Mouse (Mus musculus) heart, embryonic 15.5 days (tissue): ENCODE results near the gene Rbm20. TPM values are rescaled to one million over a fixed set of nuclear protein-coding genes. Genes with fewer than 3 reads are reported as not detected.

ENCODE experiments used
- ATAC-seq: fragments of 200-750 bp; cut with Nextera tagmentation; replicated peaks from 2 replicates; pipeline ENCODE4 v1.8.0; 2017; ENCODE audit warnings: low read depth, moderate TSS enrichment; ENCODE audit not compliant: insufficient number of reproducible peaks, insufficient read depth, low FRiP score
- H3K27ac ChIP-seq: fragments of 300-500 bp; sonication (generic); 2 replicates; pipeline ENCODE4 v1.5.1; 2015; ENCODE audit warnings: mild to moderate bottlenecking, inconsistent platforms
- H3K27me3 ChIP-seq: fragments of 300-500 bp; sonication (generic); 2 replicates; pipeline ENCODE4 v1.6.1; 2015; ENCODE audit warnings: inconsistent platforms
- H3K36me3 ChIP-seq: fragments of 300-500 bp; sonication (generic); 2 replicates; pipeline ENCODE4 v1.6.1; 2015; ENCODE audit warnings: mild to moderate bottlenecking, inconsistent platforms
- H3K4me1 ChIP-seq: fragments of 300-500 bp; sonication (generic); replicated peaks from 2 replicates; pipeline ENCODE4 v1.6.1; 2015; ENCODE audit warnings: inconsistent platforms
- H3K4me2 ChIP-seq: fragments of 300-500 bp; sonication (generic); 2 replicates; pipeline ENCODE4 v1.6.1; 2015; ENCODE audit warnings: inconsistent platforms, mild to moderate bottlenecking, moderate library complexity
- H3K4me3 ChIP-seq: fragments of 300-500 bp; sonication (generic); 2 replicates; pipeline ENCODE4 v1.5.1; 2015; ENCODE audit warnings: mild to moderate bottlenecking, inconsistent platforms
- H3K9ac ChIP-seq: fragments of 300-500 bp; sonication (generic); 2 replicates; pipeline ENCODE4 v1.6.1; 2015; ENCODE audit warnings: mild to moderate bottlenecking, inconsistent platforms
- H3K9me3 ChIP-seq: fragments of 300-500 bp; sonication (generic); replicated peaks from 2 replicates; pipeline ENCODE4 v1.6.1; 2016; ENCODE audit warnings: inconsistent platforms
- WGBS: fragments of 180-500 bp; shearing (Covaris S2); methylation state at CpG from one replicate; pipeline ENCODE4 v1.1.7; 2015; ENCODE audit warnings: mixed read lengths; 5-methylcytosine and 5-hydroxymethylcytosine counted together
- polyA plus RNA-seq: library from polyadenylated mRNA; unstranded; fragments of >200 nt; fragmentation: Nextera tagmentation; extraction: Ambion mirVana; gene quantifications from 2 replicates; pipeline ENCODE4 v1.2.1, GENCODE M21; 2015

The Rbm20 gene
- polyA plus RNA-seq, 1 experiment from 2014 or later: 44.4 TPM

DNA sequence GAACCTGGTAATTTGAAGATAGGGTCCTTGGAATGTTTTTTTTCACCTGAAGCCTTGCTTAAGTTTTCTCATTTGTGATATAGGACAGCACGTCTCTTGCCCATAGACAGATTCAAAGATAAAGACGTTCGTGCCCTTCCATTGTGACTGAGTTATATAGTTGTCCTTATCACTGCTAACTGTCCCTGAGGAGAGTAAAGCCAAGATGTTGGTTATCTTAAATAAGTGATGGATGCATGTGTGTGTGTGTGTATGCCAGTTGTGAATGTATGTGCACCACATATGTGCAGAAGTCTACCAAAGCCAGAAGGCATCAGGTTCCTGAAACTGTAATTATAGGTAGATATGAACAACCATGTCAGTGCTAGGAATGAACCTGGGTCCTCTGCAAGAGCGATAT is 102.7 kb downstream of the Rbm20 start:
- Histone ChIP-seq H3K4me3 (no peak overlapping the region), H3K4me1 (peaks cover 32% of the 10 kb centered on the region), H3K4me2 (no peak overlapping the region), H3K36me3 (no peaks in the 10 kb centered on the region), H3K27ac (0 out of 2 replicates have a peak overlapping the region, but pooled peaks have one; percentile 4), H3K27me3 (no peaks in the 10 kb centered on the region), H3K9me3 (no peaks in the 10 kb centered on the region), H3K9ac (no peak overlapping the region)
- 70% methylated on average over 4 of the region's 4 CpGs for WGBS
- ATAC-seq: no peak

- ATAC-seq: no peak
- Histone ChIP-seq H3K4me2 (no peak overlapping the region), H3K27me3 (no peaks in the 10 kb centered on the region), H3K4me3 (no peak overlapping the region), H3K36me3 (no peaks in the 10 kb centered on the region), H3K27ac (no peak overlapping the region; the same call in 1 of the 2 replicates), H3K4me1 (peaks cover 44% of the 10 kb centered on the region), H3K9ac (no peak overlapping the region), H3K9me3 (no peaks in the 10 kb centered on the region)
- 65% methylated on average over 9 of the region's 9 CpGs for WGBS
Observed at GRCm38 (mm10) chr19:53780752-53781602, 103.9 kb downstream of the Rbm20 start.

GRCm38 (mm10) chr19:53781826-53782225 is 104.7 kb downstream of the Rbm20 start:
- Histone ChIP-seq H3K36me3 (no peaks in the 10 kb centered on the region), H3K4me2 (no peak overlapping the region), H3K4me1 (peaks cover 52% of the 10 kb centered on the region), H3K27ac (no peak overlapping the region), H3K27me3 (no peaks in the 10 kb centered on the region), H3K9ac (no peak overlapping the region), H3K9me3 (no peaks in the 10 kb centered on the region), H3K4me3 (no peak overlapping the region)
- WGBS: 79% methylated on average over 7 of the region's 7 CpGs
- ATAC-seq: no peak

DNA sequence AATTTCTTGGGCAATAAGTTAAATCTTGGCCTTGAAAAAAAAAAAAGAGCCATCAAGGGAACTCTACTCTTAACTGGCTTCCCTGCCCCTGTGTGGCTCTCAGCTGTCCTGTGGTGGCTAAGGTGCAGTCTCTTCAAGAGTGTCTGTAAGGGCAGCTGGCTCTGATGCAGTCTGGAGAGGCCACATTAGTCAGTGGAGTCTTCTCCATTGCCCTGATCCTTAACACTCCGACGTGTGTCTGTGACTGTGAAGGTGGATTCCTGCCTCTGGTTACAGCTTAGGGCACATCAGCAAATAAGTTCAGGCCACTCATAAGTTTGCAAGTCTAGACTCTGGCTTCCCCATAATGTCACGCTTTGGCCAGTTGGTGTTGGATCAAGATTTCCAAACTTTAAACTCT is 108.2 kb downstream of the Rbm20 start:
- Histone ChIP-seq H3K9me3 (no peaks in the 10 kb centered on the region), H3K4me2 (no peak overlapping the region), H3K4me3 (no peak overlapping the region), H3K9ac (no peak overlapping the region), H3K27me3 (no peaks in the 10 kb centered on the region), H3K27ac (peak overlapping the region; percentile 59; the same call in 1 of the 2 replicates), H3K4me1 (peaks cover 67% of the 10 kb centered on the region), H3K36me3 (no peaks in the 10 kb centered on the region)
- 83% methylated on average over 3 of the region's 3 CpGs for WGBS
- ATAC-seq: no peak

DNA sequence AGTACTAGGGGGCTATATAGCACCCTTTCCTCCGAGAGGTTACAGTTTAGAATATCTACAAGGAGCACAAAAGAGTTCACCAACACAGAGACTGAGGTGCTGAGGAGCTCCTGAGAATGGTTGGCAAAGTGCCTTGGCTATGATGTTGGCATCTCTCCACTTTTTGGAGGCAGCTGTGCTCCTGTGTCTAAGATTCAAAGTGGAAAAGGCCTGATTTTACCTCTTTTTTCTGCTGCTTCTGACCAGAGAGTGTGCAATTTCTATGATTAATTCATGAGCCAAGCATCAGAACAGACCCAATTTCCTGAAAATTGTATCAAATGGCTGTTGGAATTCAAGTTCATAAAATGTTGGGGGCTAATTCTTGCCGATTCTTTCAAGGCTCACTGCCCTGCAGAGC is 109.1 kb downstream of the Rbm20 start:
- ATAC-seq: no peak
- peak overlapping the region; percentile 59 for H3K27ac ChIP-seq

DNA sequence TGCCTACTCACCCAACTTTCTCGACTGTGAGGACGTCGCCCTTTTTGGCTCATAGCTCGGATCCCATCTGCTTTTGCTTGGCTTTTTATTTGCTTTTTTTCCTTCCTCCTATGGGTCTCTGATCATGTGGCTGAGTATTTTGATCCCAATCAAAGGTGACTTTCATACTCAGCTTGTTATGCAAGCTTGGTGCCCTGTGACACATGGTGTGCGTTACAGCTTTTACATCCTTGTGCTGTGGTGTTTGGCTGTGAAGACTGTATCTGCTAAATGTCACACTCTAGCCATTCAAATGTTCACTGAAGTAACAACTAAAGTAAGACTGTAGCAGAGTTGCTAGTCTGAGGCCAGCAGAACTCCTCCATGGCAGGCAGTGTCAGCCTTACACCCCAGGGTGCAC is 109.7 kb downstream of the Rbm20 start:
- Histone ChIP-seq H3K9ac (no peak overlapping the region), H3K4me1 (peaks cover 67% of the 10 kb centered on the region), H3K36me3 (no peaks in the 10 kb centered on the region), H3K27me3 (no peaks in the 10 kb centered on the region), H3K4me2 (no peak overlapping the region), H3K4me3 (no peak overlapping the region), H3K27ac (peak overlapping the region; percentile 59), H3K9me3 (no peaks in the 10 kb centered on the region)
- WGBS: 71% methylated on average over 5 of the region's 5 CpGs
- no peak for ATAC-seq

More for the DNA sequence above, 109.1 kb downstream of the Rbm20 start:
- no peaks in the 10 kb centered on the region for H3K27me3 ChIP-seq
- no peak overlapping the region for H3K4me3 ChIP-seq
- no peaks in the 10 kb centered on the region for H3K36me3 ChIP-seq
- H3K9me3 ChIP-seq: no peaks in the 10 kb centered on the region
- H3K4me1 ChIP-seq: peaks cover 65% of the 10 kb centered on the region
- H3K9ac ChIP-seq: no peak overlapping the region
- no peak overlapping the region for H3K4me2 ChIP-seq
- WGBS: 51% methylated on average over 2 of the region's 2 CpGs

DNA sequence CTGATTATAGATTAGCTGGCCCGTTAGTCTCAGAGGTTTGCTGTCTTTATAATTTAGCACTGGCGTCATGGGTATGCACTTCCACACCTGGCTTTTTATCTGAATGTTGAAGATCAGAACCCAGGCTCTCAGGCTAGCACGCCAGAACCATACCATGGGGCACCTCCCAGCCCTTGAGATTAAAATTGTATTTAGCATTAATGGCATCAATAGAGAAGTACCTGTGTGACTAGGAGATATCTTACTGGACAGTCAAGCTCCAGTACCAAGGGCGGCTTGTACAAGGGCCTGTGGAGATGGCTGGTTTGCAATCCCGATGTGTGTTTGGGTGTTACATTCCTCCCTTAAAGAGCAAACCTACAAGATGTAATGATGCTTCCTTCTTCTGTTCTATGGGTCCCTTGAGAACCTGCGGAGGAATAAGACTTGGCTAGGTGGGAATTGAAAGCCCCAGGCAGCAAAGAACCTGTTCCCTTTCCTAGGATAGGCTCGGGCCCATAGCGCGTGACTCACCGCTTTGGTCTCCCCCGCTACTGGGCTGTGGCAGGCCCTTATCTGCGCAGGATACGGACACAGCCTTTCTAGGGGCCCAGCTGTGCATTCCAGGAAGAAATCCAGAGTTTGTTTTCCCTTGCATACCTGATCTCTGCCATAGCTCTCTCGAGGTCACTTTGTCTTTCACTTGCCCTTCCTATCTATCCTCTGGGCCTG is 111.7 kb downstream of the Rbm20 start:
- Histone ChIP-seq H3K9ac (peak overlapping the region; percentile 0; the same call in 1 of the 2 replicates), H3K27ac (peak overlapping the region; percentile 70)

DNA sequence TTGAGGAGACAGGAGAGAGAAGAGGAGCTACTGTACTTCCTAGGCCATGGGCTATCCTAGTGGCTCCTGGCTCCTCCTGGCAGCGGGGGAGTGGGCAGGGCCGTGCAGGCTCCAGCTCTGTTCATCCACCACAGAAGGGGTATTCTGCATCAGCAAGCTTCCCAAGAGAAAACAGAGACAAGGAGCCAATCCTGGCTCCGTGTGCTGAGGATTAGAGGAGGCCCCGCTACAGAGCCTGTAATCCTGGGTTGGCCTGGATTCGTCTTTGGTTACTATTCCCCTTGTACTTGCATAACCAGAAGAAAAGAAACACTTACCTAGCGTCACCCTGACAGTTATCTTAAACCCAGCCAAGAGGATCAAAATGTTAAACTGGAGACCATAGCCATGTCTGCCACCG is 112.5 kb downstream of the Rbm20 start:
- no peaks in the 10 kb centered on the region for H3K9me3 ChIP-seq
- peaks cover 73% of the 10 kb centered on the region for H3K4me1 ChIP-seq
- H3K36me3 ChIP-seq: no peaks in the 10 kb centered on the region
- no peak for ATAC-seq
- no peak overlapping the region for H3K4me3 ChIP-seq
- 50% methylated on average over 7 of the region's 7 CpGs for WGBS
- H3K27ac ChIP-seq: peak overlapping the region; percentile 70
- 0 out of 2 replicates have a peak overlapping the region, but pooled peaks have one; percentile 41 for H3K4me2 ChIP-seq
- no peaks in the 10 kb centered on the region for H3K27me3 ChIP-seq
- no peak overlapping the region for H3K9ac ChIP-seq

More for the DNA sequence above, 111.7 kb downstream of the Rbm20 start:
- no peaks in the 10 kb centered on the region for H3K27me3 ChIP-seq
- H3K9me3 ChIP-seq: no peaks in the 10 kb centered on the region
- peaks cover 73% of the 10 kb centered on the region for H3K4me1 ChIP-seq
- no peak overlapping the region for H3K4me3 ChIP-seq
- peak overlapping the region; percentile 41 for H3K4me2 ChIP-seq
- 28% methylated on average over 14 of the region's 14 CpGs for WGBS
- no peaks in the 10 kb centered on the region for H3K36me3 ChIP-seq
- no peak for ATAC-seq

GRCm38 (mm10) chr19:53791751-53792720 is 114.9 kb downstream of the Rbm20 start:
- no peak for ATAC-seq
- Histone ChIP-seq H3K27ac (peak overlapping the region; percentile 81), H3K36me3 (no peaks in the 10 kb centered on the region), H3K9ac (peak overlapping the region; percentile 1; the same call in 1 of the 2 replicates), H3K4me3 (0 out of 2 replicates have a peak overlapping the region, but pooled peaks have one; percentile 4), H3K4me2 (peak overlapping the region; percentile 40), H3K4me1 (peaks cover 61% of the 10 kb centered on the region), H3K9me3 (no peaks in the 10 kb centered on the region), H3K27me3 (no peaks in the 10 kb centered on the region)
- WGBS: 36% methylated on average over 20 of the region's 20 CpGs

GRCm38 (mm10) chr19:53792976-53793897 is 116.1 kb downstream of the Rbm20 start:
- H3K4me3 ChIP-seq: peak overlapping the region; percentile 44
- ATAC-seq: peak; percentile 84
- H3K9ac ChIP-seq: peak overlapping the region; percentile 42

More at GRCm38 (mm10) chr19:53792976-53793897, 116.1 kb downstream of the Rbm20 start:
- WGBS: 47% methylated on average over 37 of the region's 37 CpGs
- Histone ChIP-seq H3K27me3 (no peaks in the 10 kb centered on the region), H3K36me3 (no peaks in the 10 kb centered on the region), H3K4me2 (peak overlapping the region; percentile 45), H3K4me1 (peaks cover 61% of the 10 kb centered on the region), H3K27ac (peak overlapping the region; percentile 81), H3K9me3 (no peaks in the 10 kb centered on the region)
